Mouse (Mus musculus) erythroblast, embryonic 14.5 days (primary cell): ENCODE results near the gene Zfp281.

Experiments
- GATA1 ChIP-seq: IDR thresholded peaks from 2 replicates; pipeline ENCODE4 v1.6.1; 2012; ENCODE audit warnings: low read length, inconsistent platforms, mixed read lengths
- TAL1 ChIP-seq: IDR thresholded peaks from 3 replicates; pipeline ENCODE4 v1.6.1; 2012; ENCODE audit warnings: low read length, inconsistent platforms, mixed read lengths

DNA sequence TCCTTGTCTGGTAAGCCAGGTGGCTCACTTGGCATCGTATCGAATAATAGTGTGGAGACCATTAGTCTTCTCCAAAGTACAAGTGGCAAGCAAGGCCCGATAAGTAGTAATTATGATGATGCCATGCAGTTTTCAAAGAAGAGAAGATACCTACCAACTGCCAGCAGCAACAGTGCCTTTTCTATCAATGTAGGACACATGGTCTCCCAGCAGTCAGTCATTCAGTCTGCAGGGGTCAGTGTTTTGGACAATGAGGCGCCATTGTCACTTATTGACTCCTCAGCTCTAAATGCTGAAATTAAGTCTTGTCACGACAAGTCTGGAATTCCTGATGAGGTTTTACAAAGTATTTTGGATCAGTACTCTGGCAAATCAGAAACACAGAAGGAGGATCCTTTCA lies 2.1 kb downstream of the Zfp281 start:
- no peak for TF ChIP-seq TAL1
- TF ChIP-seq GATA1: no peak
